Mouse (Mus musculus) G1E (cell line): ENCODE data around the gene Zbtb24. TPM values are rescaled to one million over a fixed set of nuclear protein-coding genes. Genes with fewer than 3 reads are reported as not detected.

Experiments
- ATAC-seq: 2 replicates; pipeline ENCODE4 v1.8.0; 2016; ENCODE audit warnings: mild to moderate bottlenecking; ENCODE audit not compliant: insufficient number of reproducible peaks, poor library complexity, low FRiP score, severe bottlenecking; ENCODE audit errors: extremely low read depth
- DNase-seq: peaks from one replicate; pipeline ENCODE4 v3.0.0; 2012; ENCODE audit warnings: low spot score
- H3K27me3 ChIP-seq: 2 replicates; pipeline ENCODE4 v1.6.1; 2012; ENCODE audit warnings: mild to moderate bottlenecking, low read length, inconsistent platforms; ENCODE audit not compliant: insufficient read depth
- H3K36me3 ChIP-seq: replicated peaks from 2 replicates; pipeline ENCODE3; 2012; ENCODE audit warnings: mild to moderate bottlenecking, inconsistent platforms
- H3K4me1 ChIP-seq: 2 replicates; pipeline ENCODE4 v1.6.1; 2012; ENCODE audit warnings: low read depth, low read length, inconsistent platforms, mixed read lengths; ENCODE audit not compliant: insufficient read depth
- H3K4me3 ChIP-seq: 2 replicates; pipeline ENCODE4 v1.5.1; 2012; ENCODE audit warnings: low read depth, mild to moderate bottlenecking, inconsistent platforms, low read length, moderate library complexity, mixed read lengths
- H3K9me3 ChIP-seq: replicated peaks from 2 replicates; pipeline ENCODE4 v1.6.1; 2012; ENCODE audit warnings: inconsistent platforms
- CTCF ChIP-seq: IDR thresholded peaks from 2 replicates; pipeline ENCODE4 v1.5.1; 2012; ENCODE audit warnings: low read depth, low read length, inconsistent platforms, mixed read lengths
- GATA1 ChIP-seq: IDR thresholded peaks from 2 replicates; pipeline ENCODE4 v1.6.1; 2012; ENCODE audit warnings: borderline replicate concordance, low read length, inconsistent platforms, mixed read lengths
- GATA2 ChIP-seq: IDR thresholded peaks from 2 replicates; pipeline ENCODE4 v1.6.1; 2012; ENCODE audit warnings: low read depth, low read length, inconsistent platforms, borderline replicate concordance
- POLR2AphosphoS5 ChIP-seq: IDR thresholded peaks from 2 replicates; pipeline ENCODE4 v1.6.1; 2012; ENCODE audit warnings: low read depth, low read length, inconsistent platforms; ENCODE audit not compliant: insufficient replicate concordance
- TAL1 ChIP-seq: conservative IDR thresholded peaks from 2 replicates; pipeline ENCODE4 v1.6.1; 2012; ENCODE audit warnings: low read depth, low read length, inconsistent platforms, mixed read lengths
- polyA plus RNA-seq: library from polyadenylated mRNA; stranded (reverse); fragments of >175 nt; gene quantifications from 2 replicates; pipeline ENCODE4 v1.2.3, GENCODE M21; 2012
- total RNA-seq, 2 experiments: library from RNA; stranded (forward) in 1 of 2; stranded (reverse) in 1 of 2; fragments of 200-1000 nt in 1 of 2; fragments of >200 nt in 1 of 2; fragmentation: Nextera tagmentation in 1 of 2; gene quantifications; 2 replicates each; pipeline ENCODE4 v1.2.3; 2014 to 2017

The Zbtb24 gene
- total and polyA plus RNA-seq, 3 experiments, result 13.7 to 34.0 (median 28.5) TPM

GRCm38 (mm10) chr10:41420496-41421200 is 29.5 kb upstream of the Zbtb24 start:
- DNase-seq (no peak), ATAC-seq (no peak)
- Histone ChIP-seq H3K9me3 (no peaks in the 10 kb centered on the region), H3K4me1 (no peaks in the 10 kb centered on the region), H3K4me3 (no peak overlapping the region), H3K27me3 (peaks cover 22% of the 10 kb centered on the region), H3K36me3 (no peaks in the 10 kb centered on the region)
- TF ChIP-seq CTCF (no peak), GATA1 (no peak), POLR2AphosphoS5 (no peak), GATA2 (no peak), TAL1 (no peak)

- Histone ChIP-seq H3K4me1 (no peaks in the 10 kb centered on the region), H3K27me3 (peaks cover 16% of the 10 kb centered on the region), H3K36me3 (no peaks in the 10 kb centered on the region), H3K9me3 (no peaks in the 10 kb centered on the region), H3K4me3 (no peak overlapping the region)
- no peak for DNase-seq
- TF ChIP-seq CTCF, result no peak
- no peak for TF ChIP-seq GATA2
- no peak for TF ChIP-seq GATA1
- TF ChIP-seq POLR2AphosphoS5, result no peak
- no peak for TF ChIP-seq TAL1
- ATAC-seq, result no peak
These were observed 26.5 kb upstream of the Zbtb24 start for GRCm38 (mm10) chr10:41423681-41424080.

- DNase-seq, result no peak
- no peaks in the 10 kb centered on the region for H3K4me1 ChIP-seq
- H3K27me3 ChIP-seq, result peaks cover 19% of the 10 kb centered on the region
- TF ChIP-seq GATA1, result no peak
- no peak for TF ChIP-seq POLR2AphosphoS5
- no peak for TF ChIP-seq GATA2
- TF ChIP-seq TAL1, result no peak
- TF ChIP-seq CTCF, result no peak
- H3K36me3 ChIP-seq, result no peaks in the 10 kb centered on the region
- no peaks in the 10 kb centered on the region for H3K9me3 ChIP-seq
- ATAC-seq, result no peak
- no peak overlapping the region for H3K4me3 ChIP-seq
These were observed 23.8 kb upstream of the Zbtb24 start for GRCm38 (mm10) chr10:41426368-41426767.

- TF ChIP-seq POLR2AphosphoS5, result no peak
- no peak for TF ChIP-seq TAL1
- TF ChIP-seq CTCF, result no peak
- TF ChIP-seq GATA1, result no peak
- DNase-seq (no peak), ATAC-seq (no peak)
- H3K27me3 ChIP-seq, result peaks cover 16% of the 10 kb centered on the region
- H3K36me3 ChIP-seq, result no peaks in the 10 kb centered on the region
- no peak overlapping the region for H3K4me3 ChIP-seq
- H3K9me3 ChIP-seq, result no peaks in the 10 kb centered on the region
- no peaks in the 10 kb centered on the region for H3K4me1 ChIP-seq
These were observed 15.6 kb upstream of the Zbtb24 start for GRCm38 (mm10) chr10:41434624-41435023.

GRCm38 (mm10) chr10:41435141-41435540 is 15.0 kb upstream of the Zbtb24 start:
- peaks cover 14% of the 10 kb centered on the region for H3K27me3 ChIP-seq
- H3K9me3 ChIP-seq, result no peaks in the 10 kb centered on the region
- no peaks in the 10 kb centered on the region for H3K4me1 ChIP-seq
- no peaks in the 10 kb centered on the region for H3K36me3 ChIP-seq
- no peak overlapping the region for H3K4me3 ChIP-seq
- TF ChIP-seq GATA1, result no peak
- TF ChIP-seq CTCF, result no peak
- no peak for TF ChIP-seq TAL1
- TF ChIP-seq GATA2, result no peak
- TF ChIP-seq POLR2AphosphoS5, result no peak
- no peak for ATAC-seq
- DNase-seq, result no peak

- peaks cover 20% of the 10 kb centered on the region for H3K36me3 ChIP-seq
- H3K4me1 ChIP-seq, result peaks cover 34% of the 10 kb centered on the region
- ATAC-seq (no peak), DNase-seq (no peak)
- no peaks in the 10 kb centered on the region for H3K9me3 ChIP-seq
- peaks cover 16% of the 10 kb centered on the region for H3K27me3 ChIP-seq
- no peak overlapping the region for H3K4me3 ChIP-seq
- TF ChIP-seq POLR2AphosphoS5 (no peak), GATA1 (no peak), GATA2 (no peak), CTCF (no peak), TAL1 (no peak)
These were observed 2.0 kb upstream of the Zbtb24 start for GRCm38 (mm10) chr10:41448216-41448615.
